Mouse (Mus musculus) midbrain, embryonic 10.5 days (tissue): ENCODE results near the gene Pif1. TPM values are rescaled to one million over a fixed set of nuclear protein-coding genes. Genes with fewer than 3 reads are reported as not detected.

Experiments used
- DNase-seq: peaks from one replicate; pipeline ENCODE4 v3.0.0-alpha.2; 2017; ENCODE audit warnings: low spot score
- H3K27ac ChIP-seq: fragments of 300-500 bp; sonication (generic); replicated peaks from 2 replicates; pipeline ENCODE4 v1.5.1; 2016; ENCODE audit warnings: mild to moderate bottlenecking
- H3K27me3 ChIP-seq: fragments of 300-500 bp; sonication (generic); 2 replicates; pipeline ENCODE4 v1.6.1; 2016; ENCODE audit warnings: low read depth, mild to moderate bottlenecking; ENCODE audit not compliant: poor library complexity, severe bottlenecking
- H3K36me3 ChIP-seq: fragments of 300-500 bp; sonication (generic); 2 replicates; pipeline ENCODE4 v1.6.1; 2016; ENCODE audit warnings: mild to moderate bottlenecking, moderate library complexity
- H3K4me1 ChIP-seq: fragments of 300-500 bp; sonication (generic); 2 replicates; pipeline ENCODE4 v1.6.1; 2016
- H3K4me3 ChIP-seq: fragments of 300-500 bp; sonication (generic); 2 replicates; pipeline ENCODE4 v1.5.1; 2016; ENCODE audit warnings: mild to moderate bottlenecking, moderate library complexity
- H3K9me3 ChIP-seq: fragments of 300-500 bp; sonication (generic); replicated peaks from 2 replicates; pipeline ENCODE4 v1.6.1; 2016; ENCODE audit warnings: mild to moderate bottlenecking
- WGBS: fragments of 180-500 bp; shearing (Covaris S2); methylation state at CpG from one replicate; pipeline ENCODE4 v1.1.7; 2016; 5-methylcytosine and 5-hydroxymethylcytosine counted together
- polyA plus RNA-seq: library from polyadenylated mRNA; unstranded; fragments of >200 nt; fragmentation: Nextera tagmentation; extraction: Ambion mirVana; gene quantifications from 2 replicates; pipeline ENCODE4 v1.2.1, GENCODE M21; 2016

The Pif1 gene
- polyA plus RNA-seq, 1 experiment from 2014 or later = 27.8 TPM

DNA sequence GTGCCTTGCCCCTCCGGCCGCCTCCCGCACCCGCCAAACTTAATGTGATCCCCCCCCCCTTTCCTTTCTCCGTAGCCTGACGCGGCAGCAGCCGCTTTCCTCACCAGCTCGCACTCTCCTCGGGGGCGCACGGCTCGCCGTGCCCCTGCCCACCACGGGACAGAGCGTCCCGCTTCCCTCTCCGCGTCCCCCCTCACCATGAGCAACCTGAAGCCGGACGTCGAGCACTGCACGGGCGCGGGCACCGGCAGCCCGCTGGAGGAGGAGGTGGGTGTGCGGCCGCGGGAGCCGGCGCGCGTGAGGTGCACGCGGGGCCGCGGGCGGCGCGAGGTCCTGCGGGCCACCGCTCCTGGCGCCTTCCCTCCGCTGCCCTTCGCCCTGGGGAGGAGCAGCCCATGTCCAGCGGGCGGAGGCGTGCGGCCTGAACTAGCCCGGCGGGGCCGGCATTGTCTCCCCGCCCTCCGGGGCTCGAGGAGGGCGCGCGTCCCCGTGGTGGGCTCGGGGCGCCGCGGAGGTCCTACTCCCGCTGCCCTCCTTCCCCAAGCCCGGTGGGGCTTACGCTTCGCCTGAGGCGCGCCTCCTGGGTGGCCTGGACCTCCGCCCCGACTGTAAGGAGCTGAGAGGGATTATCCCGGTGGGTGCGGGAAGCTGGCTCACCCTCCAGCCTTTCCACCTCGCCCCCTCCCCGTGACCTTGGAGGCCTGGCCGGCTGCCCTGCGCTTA lies 43.8 kb downstream of the Pif1 start:
- DNase-seq = peak; percentile 74
- Histone ChIP-seq H3K36me3 (no peaks in the 10 kb centered on the region), H3K4me3 (peak overlapping the region; percentile 78), H3K9me3 (no peaks in the 10 kb centered on the region), H3K27me3 (peaks cover 79% of the 10 kb centered on the region), H3K4me1 (peaks cover 40% of the 10 kb centered on the region), H3K27ac (peak overlapping the region; percentile 89)
- WGBS = under 1% methylated on average over 75 of the region's 78 CpGs

DNA sequence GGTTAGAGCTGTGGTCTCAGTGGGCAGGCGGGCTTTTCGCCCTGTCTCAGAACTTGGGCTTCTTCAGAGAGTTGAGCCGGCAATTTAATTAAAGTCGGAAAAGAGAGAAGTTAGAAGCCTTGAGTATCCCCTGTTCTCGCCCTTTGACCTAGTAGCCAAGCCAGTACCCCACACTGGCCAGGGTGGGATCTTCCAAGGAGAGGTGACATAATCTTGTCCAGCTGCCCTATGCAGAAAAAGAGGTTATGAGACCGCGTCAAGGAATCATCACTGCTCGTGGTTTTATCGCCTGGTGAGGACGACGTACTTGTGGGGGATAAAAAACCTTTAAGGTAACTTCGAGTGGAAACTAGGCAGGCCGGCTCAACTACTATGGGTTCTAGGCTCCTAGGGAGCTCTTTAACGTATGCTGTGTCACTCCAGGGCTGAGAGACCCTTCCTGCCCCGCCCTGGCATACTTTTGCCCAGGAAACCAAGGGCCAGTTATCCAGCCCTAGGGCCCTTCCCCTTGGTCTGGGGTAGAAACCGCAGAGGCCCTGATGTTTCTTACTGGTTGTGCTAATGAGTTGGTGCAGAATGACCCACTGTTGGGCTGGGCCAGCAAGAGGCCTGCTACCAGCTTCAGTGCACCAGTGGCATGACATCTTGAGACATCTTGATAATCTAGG lies 44.5 kb downstream of the Pif1 start:
- Histone ChIP-seq H3K27me3 (peaks cover 72% of the 10 kb centered on the region), H3K27ac (peak overlapping the region; percentile 89), H3K9me3 (no peaks in the 10 kb centered on the region), H3K4me1 (peaks cover 40% of the 10 kb centered on the region), H3K4me3 (peak overlapping the region; percentile 78), H3K36me3 (no peaks in the 10 kb centered on the region)
- 5% methylated on average over 16 of the region's 16 CpGs for WGBS
- DNase-seq = peak; percentile 25

DNA sequence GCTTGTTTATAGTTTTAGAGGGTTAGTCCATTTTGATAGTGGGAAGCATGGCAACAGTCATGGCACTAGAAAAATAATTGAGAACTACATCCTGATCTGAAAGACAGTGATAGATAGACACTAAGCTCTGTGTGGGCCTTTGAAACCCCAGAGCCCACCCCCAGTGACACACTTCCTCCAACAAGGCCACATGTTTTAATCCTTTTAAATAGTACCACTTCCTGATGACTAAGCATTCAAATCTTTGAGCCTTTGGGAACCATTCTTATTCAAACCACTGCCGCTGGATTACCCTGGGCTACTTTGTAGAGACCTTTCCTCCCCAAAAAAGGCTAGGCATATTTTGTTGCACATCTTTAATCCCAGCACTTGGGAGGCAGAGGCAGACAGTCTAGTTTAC lies 48.8 kb downstream of the Pif1 start:
- no peak for DNase-seq
- H3K4me1 ChIP-seq = peaks cover 35% of the 10 kb centered on the region
- H3K4me3 ChIP-seq = no peak overlapping the region
- H3K9me3 ChIP-seq = no peaks in the 10 kb centered on the region
- no peak overlapping the region for H3K27ac ChIP-seq
- H3K36me3 ChIP-seq = no peaks in the 10 kb centered on the region
- 65% methylated on average over 1 of the region's 1 CpGs for WGBS
- H3K27me3 ChIP-seq = peaks cover 44% of the 10 kb centered on the region

DNA sequence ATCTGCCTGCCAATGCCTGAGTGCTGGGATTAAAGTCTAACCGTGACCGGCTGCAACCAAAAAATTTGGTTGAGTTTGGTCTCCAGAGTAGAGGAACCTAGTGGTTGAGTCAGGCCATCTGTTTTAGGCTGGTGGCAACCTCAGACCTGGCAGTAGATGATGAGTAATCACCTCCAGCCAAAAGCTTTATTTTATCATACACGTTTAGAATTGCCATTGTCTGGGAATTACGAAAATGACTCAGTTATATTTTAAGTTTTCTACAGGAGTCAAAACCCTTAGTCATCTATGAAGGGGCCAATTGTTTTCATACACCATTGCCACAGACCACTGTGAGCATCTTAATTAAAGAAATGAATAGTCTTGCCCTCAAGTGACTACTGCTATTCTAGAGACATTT lies 50.0 kb downstream of the Pif1 start:
- Histone ChIP-seq H3K4me3 (no peak overlapping the region), H3K27me3 (peaks cover 32% of the 10 kb centered on the region), H3K36me3 (no peaks in the 10 kb centered on the region), H3K9me3 (no peaks in the 10 kb centered on the region), H3K4me1 (peaks cover 35% of the 10 kb centered on the region), H3K27ac (no peak overlapping the region)
- 82% methylated on average over 4 of the region's 4 CpGs for WGBS
- no peak for DNase-seq

DNA sequence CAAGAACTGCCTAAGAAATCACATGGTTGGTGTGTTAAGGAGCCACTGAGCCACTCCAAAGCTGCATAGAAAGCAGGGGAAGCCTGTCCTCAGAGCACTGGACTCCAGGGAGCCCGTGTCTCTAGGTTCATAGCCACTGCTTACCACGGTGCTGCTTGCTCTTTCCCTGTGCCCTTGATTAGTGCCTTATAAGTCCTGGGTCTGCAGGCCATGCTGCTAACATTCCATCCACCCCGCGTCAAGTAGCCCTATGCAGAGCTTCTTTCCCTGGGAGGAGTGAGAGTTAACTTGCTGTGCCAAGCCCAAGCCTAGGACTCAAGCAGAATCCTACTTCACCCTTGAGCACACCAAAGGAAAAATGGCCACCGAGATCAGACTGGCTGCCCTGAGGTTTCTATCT lies 52.1 kb downstream of the Pif1 start:
- no peak overlapping the region for H3K4me3 ChIP-seq
- 61% methylated on average over 5 of the region's 5 CpGs for WGBS
- H3K9me3 ChIP-seq = no peaks in the 10 kb centered on the region
- H3K27me3 ChIP-seq = peaks cover 11% of the 10 kb centered on the region
- DNase-seq = no peak
- no peak overlapping the region for H3K27ac ChIP-seq
- peaks cover 35% of the 10 kb centered on the region for H3K4me1 ChIP-seq
- H3K36me3 ChIP-seq = no peaks in the 10 kb centered on the region

DNA sequence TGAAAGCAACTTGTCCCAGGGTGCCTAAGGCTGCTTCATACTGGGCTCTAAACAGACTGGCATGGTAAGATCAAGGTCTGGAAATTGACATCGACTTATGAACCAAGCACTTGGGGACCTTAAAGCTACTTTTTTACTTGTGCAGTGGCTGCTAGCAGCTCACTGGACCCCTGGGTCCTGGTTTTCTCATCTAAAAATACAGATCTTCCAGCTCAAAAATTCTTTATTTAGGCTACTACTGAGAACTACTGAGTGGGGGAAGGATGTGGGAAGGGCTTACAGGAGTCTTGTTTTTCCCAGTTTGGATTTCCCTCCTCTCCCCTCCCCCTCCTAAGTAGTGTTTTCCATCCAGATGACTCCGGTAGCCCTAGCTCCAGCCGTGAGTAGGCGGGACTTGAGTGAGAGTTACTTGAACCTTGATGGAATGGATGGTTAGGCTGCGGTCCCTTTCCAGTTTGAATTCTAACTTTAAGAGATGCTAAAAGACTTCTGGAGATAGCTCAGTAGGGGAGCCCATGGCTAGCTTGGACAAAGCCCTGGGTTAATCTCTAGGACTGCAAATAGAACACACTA lies 54.0 kb downstream of the Pif1 start:
- 0 out of 2 replicates have a peak overlapping the region, but pooled peaks have one; percentile 49 for H3K27ac ChIP-seq
- peak; percentile 26 for DNase-seq
- WGBS = 3% methylated on average over 5 of the region's 5 CpGs
- 0 out of 2 replicates have a peak overlapping the region, but pooled peaks have one; percentile 1 for H3K4me3 ChIP-seq
- H3K4me1 ChIP-seq = peaks cover 39% of the 10 kb centered on the region
- no peaks in the 10 kb centered on the region for H3K9me3 ChIP-seq
- no peaks in the 10 kb centered on the region for H3K36me3 ChIP-seq
- H3K27me3 ChIP-seq = peaks cover 11% of the 10 kb centered on the region; the same call in 1 of the 2 replicates

DNA sequence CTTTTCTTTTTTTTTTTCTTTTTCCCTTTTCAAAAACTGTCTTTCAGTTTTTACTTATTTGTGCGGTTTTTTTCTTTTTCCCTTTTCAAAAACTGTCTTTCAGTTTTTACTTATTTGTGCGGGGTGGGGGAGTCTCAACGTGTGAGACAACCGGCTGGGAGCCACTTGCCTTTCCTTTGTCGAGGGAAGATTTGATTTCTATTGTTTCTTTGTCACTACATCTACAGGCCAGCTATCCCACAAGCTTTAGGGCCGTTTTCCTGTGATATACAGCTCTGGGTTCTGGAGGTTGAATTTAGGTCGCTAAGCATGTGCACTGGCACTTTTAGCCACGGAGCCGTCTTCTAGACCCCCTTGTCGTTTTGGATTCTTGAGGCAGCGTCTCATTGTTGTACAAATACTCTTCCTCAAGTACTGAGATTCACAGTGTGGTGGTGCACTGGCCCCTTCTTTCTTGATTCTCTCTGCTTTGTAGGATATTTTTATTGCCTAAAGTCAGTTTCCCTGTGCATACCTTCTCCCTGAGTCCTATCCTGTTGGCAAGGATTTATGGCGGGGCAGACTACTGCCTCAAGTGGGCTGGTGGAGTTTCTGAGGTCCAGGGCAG lies 54.6 kb downstream of the Pif1 start:
- peak overlapping the region; percentile 74 for H3K27ac ChIP-seq
- H3K36me3 ChIP-seq = no peaks in the 10 kb centered on the region

DNA sequence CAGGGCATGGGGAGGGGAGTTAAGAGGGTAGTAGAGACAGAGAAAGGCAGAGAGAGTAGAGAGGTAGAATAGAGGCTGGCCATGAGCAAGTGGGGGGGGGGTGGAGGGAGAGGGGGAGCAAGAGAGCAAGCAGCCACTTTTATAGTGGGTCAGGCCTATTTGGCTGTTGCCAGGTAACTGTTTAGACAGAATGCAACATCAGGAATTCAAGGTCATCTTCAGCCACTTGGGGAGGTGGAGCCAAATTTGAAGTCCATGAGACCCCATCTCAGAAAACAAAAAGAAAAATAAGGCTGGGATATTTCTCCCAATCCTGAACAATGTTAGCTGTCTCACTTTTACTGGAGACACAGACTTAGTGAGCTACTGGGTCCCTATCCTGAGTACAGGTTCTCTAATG lies 55.6 kb downstream of the Pif1 start:
- H3K27me3 ChIP-seq = peaks cover 11% of the 10 kb centered on the region; the same call in 1 of the 2 replicates
- no peaks in the 10 kb centered on the region for H3K36me3 ChIP-seq
- H3K27ac ChIP-seq = no peak overlapping the region
- no peak for DNase-seq
- no peak overlapping the region for H3K4me3 ChIP-seq
- no peaks in the 10 kb centered on the region for H3K9me3 ChIP-seq
- peaks cover 37% of the 10 kb centered on the region for H3K4me1 ChIP-seq

More for the DNA sequence above, 54.6 kb downstream of the Pif1 start:
- Histone ChIP-seq H3K9me3 (no peaks in the 10 kb centered on the region), H3K4me3 (peak overlapping the region; percentile 20), H3K4me1 (peaks cover 40% of the 10 kb centered on the region), H3K27me3 (peaks cover 11% of the 10 kb centered on the region; the same call in 1 of the 2 replicates)
- 5% methylated on average over 12 of the region's 12 CpGs for WGBS
- DNase-seq = no peak

DNA sequence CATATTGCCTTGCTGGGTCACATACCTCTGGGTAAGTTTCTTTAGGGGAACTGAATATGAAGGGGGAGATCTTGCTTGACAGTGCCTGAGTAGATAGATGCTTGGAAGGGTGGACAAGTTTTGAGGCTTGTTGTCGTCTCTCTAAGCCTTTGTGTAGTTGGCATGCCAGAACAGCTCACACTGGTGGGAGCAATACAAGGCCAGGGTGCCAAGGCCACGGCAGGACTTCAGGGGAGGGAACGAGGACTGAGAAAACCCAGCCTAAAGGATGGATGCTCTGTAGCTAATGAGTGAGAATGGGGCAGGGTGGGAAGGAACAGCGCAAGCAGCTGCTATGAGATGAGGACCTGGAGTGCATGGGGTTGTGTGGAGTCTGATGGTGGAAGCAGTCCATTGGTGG lies 58.0 kb downstream of the Pif1 start:
- Histone ChIP-seq H3K4me1 (peaks cover 33% of the 10 kb centered on the region), H3K9me3 (no peaks in the 10 kb centered on the region), H3K27me3 (peaks cover 2% of the 10 kb centered on the region; the same call in 1 of the 2 replicates), H3K4me3 (no peak overlapping the region), H3K27ac (no peak overlapping the region), H3K36me3 (no peaks in the 10 kb centered on the region)
- 86% methylated on average over 4 of the region's 4 CpGs for WGBS
- DNase-seq = no peak

Other genes with a start within 250 kb of the Pif1 start
- 8.1 and 8.4 TPM in 2 replicates for gene Pdcd7, start 241.1 kb upstream of the Pif1 start, polyA plus RNA-seq
- gene Ubap1l, start 226.1 kb upstream of the Pif1 start, polyA plus RNA-seq = 0.29 and 0.36 TPM in 2 replicates
- 0.61 and 0.81 TPM in 2 replicates for gene Kbtbd13, start 195.5 kb upstream of the Pif1 start, polyA plus RNA-seq
- gene Rasl12, start 188.7 kb upstream of the Pif1 start, polyA plus RNA-seq = 6.7 TPM in 2 replicates
- not detected in 2 replicates for gene Slc51b, start 164.2 kb upstream of the Pif1 start, polyA plus RNA-seq
- gene Mtfmt, start 151.4 kb upstream of the Pif1 start, polyA plus RNA-seq = 19.2 and 21.9 TPM in 2 replicates
- gene Spg21, start 126.2 kb upstream of the Pif1 start, polyA plus RNA-seq = 93.6 and 101 TPM in 2 replicates
- gene Ankdd1a, start 67.0 kb upstream of the Pif1 start, polyA plus RNA-seq = 0.10 TPM in 1 of 2 replicates, not detected in the other
- gene Plekho2, start 7.1 kb upstream of the Pif1 start, polyA plus RNA-seq = 13.4 and 13.9 TPM in 2 replicates
- 33.2 and 39.4 TPM in 2 replicates for gene Rbpms2, start 42.5 kb downstream of the Pif1 start, polyA plus RNA-seq
- gene Oaz2, start 80.8 kb downstream of the Pif1 start, polyA plus RNA-seq = 234 and 269 TPM in 2 replicates
- 6.4 and 7.3 TPM in 2 replicates for gene Zfp609, start 240.4 kb downstream of the Pif1 start, polyA plus RNA-seq